Mouse (Mus musculus): ENCODE measurements around the gene Amph.

DNA sequence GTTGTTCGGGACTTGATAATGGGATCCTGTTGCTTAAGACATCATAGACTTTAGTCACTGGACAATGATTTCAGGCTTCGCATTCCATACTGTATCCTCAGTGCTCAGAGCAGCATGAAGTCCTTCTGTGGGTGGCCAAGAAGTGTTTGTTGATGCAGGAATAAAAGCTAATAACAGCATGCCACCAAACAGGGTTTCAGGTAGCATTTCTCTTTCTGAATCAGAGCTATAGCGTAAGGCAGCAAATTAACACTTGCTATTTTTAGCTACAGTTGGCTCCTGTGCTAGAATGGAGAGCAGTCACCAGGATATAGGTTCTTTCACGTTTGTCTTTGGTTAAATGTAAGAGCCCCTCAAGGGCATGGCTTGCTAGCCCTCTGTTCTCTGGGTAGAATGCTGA lies 40.3 kb downstream of the Amph start:
- no peak for TF ChIP-seq CTCF (IDR thresholded peaks at IDR 0.05; ENCODE audit: borderline replicate concordance, control insufficient read depth, extremely low read depth, insufficient read depth, low read length, poor library complexity)
- no peak for TF ChIP-seq POLR2A (IDR thresholded peaks at IDR 0.05; ENCODE audit: control insufficient read depth, extremely low read depth, insufficient read depth, low read length, poor library complexity)

Measured in thymus, adult 2 months (tissue).